Mouse (Mus musculus): ENCODE data around the gene Fgfbp1. TPM values are rescaled to one million over a fixed set of nuclear protein-coding genes. Genes with fewer than 3 reads are reported as not detected.

Gene Fgfbp1
- not detected for polyA plus RNA-seq (2017; shearing (Covaris generic))

GRCm38 (mm10) chr5:43981620-43982019 is at the start of gene Fgfbp1:
TSS of gene Fgfbp1 (minus strand) at chr5:43981779.
- no peak for ATAC-seq

DNA sequence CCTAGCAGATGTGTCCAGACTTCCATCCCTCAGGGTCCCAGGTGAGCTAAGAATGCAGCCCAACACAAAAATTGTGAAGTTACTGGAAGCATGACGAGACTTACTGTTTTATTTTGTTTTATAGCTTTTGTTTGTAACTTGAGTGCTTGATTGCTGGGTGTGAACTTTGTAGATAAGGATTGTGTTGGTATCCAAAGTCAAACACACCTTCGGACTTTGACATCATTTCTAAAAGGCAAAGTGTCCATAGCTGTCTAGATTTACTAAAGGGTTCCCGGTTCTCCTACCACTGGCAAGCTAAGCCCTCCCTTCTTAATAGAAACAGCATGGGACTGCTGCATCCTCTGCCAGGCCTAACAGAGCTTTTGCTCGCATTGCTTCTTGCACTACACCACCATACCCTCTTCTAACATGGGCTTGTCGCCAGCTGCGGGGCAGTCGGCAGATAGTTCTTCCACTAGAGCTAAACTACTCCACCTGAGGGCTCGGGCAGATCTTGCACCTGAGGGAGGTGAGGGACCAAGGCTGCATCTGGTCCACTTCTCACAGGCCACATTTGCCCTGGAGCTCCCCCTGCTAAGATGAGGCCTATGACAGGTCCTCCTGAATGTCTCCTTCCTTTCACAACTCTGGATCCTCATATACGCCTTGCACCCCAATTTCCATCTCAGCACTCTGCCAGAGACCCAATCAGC is 16.9 kb upstream of the Fgfbp1 start:
- no peak for ATAC-seq

DNA sequence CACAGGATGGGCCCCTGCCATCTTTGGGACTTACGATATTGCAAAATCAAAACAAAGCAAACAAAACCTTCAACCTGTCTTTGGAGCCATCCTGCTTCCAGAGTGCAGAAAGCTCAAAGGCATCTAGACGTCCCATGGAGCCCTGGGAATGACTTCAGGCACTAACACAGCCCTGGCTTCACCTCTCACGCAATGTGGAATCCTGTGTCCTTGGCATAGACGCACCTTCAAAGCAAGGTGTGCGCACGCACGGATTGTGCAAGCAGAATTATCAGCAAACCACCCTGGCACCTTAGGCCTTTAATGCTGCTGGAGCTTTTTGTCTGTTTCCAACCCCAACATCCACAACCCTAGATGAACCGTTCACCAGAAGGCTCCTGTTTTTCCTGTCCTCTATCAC is 16.0 kb upstream of the Fgfbp1 start:
- no peak for ATAC-seq

DNA sequence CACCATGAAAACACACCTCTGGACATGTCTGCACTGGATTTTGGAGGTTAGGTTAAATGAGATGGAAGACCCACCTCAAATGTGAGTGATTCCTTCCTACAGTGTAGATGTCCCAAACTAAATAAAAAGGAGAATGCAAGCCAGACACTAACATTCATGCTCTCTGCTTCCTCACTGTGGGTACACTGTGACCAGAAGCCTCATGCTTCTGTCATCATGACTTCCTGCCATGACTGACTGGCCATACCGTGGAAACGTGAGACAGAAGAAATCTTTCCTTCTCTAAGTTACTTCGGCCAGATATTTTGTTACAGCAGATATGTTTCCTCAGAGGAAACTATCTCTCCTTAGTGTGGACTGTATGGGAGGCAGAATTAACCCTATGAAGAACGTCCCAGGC is 14.6 kb upstream of the Fgfbp1 start:
- ATAC-seq, result no peak

DNA sequence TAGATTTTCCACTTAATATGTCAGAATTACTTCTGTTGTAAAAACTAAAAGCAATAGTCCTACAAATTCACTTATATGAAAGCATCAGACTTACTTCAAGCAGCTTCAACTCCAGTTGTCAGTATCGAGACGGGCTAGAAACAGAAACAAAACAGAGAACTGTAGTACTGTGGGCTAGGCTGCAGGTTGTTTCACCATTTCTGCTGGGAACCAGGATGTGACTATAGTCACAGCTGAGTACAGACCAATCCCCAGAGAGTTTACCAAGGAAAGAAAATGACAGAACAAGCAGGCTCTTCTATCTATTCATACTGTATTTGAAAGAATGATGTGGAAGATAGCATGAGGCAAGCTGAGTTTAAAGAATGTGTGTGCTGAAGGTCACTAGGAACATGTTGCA is 13.4 kb upstream of the Fgfbp1 start:
- ATAC-seq, result no peak

GRCm38 (mm10) chr5:43990316-43990715 is 8.7 kb upstream of the Fgfbp1 start:
- ATAC-seq, result peak; percentile 85

GRCm38 (mm10) chr5:43989017-43989416 is 7.4 kb upstream of the Fgfbp1 start:
- no peak for ATAC-seq

GRCm38 (mm10) chr5:43986212-43986611 is 4.6 kb upstream of the Fgfbp1 start:
- no peak for ATAC-seq

- ATAC-seq, result no peak
Observed at GRCm38 (mm10) chr5:43982896-43983295, 1.3 kb upstream of the Fgfbp1 start.

DNA sequence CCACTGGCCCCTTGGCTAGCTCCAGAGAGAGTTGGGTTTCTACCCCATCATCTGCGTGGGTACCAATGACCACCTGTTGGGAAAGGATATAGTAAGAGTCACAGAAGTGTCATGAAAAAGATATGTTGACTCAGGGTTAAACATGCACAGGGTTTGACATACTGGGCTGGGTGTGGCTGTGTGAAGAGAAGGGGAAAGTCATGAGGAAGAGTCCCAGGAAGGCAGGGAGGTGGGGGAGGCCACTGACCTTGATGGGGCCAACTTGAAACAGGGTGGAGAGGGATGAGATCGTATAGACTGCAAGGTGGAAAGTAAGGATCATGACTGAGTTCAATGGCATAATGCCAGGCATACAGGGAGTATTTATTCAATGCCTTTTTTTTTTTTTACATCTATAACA is 1.2 kb downstream of the Fgfbp1 start:
- no peak for ATAC-seq

- ATAC-seq, result no peak
Observed at GRCm38 (mm10) chr5:43976821-43977561, 4.6 kb downstream of the Fgfbp1 start.

GRCm38 (mm10) chr5:43974166-43974565 is 7.4 kb downstream of the Fgfbp1 start:
- no peak for ATAC-seq

GRCm38 (mm10) chr5:43971156-43971555 is 10.4 kb downstream of the Fgfbp1 start:
- no peak for ATAC-seq

GRCm38 (mm10) chr5:43970532-43970931 is 11.0 kb downstream of the Fgfbp1 start:
- ATAC-seq, result no peak

DNA sequence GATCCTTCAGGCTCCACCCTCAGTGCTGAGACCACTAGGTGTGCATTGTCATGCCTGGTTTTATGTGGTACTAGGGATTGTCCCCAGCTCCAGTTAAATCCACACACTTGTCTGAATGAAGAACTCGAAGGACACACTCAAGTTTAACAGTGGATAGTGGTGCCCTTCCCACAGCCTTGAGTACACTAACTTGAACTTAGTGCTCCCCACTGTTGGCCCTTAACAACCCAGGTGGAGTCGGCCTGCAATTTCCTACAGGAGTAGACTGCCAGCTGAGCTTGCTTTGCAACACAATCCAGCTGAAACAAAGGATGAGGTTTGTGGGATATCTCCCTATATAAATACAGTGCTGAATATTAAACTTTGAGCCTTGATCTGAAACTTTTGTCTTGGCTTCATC is 12.9 kb downstream of the Fgfbp1 start:
- no peak for ATAC-seq

DNA sequence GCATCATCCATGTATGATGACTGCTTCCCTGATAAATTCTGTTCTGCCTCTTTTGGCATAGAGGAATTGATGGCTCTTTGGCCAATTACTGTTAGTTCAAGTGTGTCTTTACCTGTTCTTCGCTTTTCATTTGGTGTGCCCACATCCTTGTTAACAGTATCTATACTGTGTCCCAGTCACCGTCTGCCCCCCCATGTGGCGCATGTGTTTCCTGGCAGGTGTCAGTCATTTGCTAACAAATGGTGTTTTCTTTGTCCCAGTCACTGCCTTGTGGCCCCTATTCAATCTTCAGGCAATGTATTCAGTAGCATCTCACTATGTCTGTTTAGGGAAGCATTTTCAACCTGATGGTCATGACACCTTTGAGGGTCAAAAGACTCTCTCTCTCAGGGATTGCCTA is 20.5 kb downstream of the Fgfbp1 start:
- ATAC-seq, result no peak

- ATAC-seq, result no peak
Observed at GRCm38 (mm10) chr5:43959884-43960440, 21.6 kb downstream of the Fgfbp1 start.

DNA sequence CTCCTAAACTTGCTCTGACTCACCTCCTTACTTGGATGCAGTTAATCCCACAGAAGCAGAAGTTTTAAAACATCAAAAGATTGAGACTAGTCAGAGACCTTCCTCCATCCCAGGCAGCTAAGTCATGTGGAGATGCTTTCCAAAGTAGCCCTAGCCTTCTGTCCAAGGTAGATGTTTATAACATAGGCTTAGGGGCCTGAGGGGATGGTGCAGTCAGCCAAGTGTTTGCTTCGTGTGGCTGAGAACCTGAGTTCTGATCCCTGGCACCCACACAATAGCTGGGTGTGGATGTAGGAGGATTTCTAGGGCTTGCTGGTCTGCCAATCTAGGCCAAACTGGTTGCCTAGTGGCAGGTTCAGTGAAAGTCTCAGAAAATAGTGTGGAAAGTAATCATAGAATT is 28.3 kb downstream of the Fgfbp1 start:
- no peak for ATAC-seq

DNA sequence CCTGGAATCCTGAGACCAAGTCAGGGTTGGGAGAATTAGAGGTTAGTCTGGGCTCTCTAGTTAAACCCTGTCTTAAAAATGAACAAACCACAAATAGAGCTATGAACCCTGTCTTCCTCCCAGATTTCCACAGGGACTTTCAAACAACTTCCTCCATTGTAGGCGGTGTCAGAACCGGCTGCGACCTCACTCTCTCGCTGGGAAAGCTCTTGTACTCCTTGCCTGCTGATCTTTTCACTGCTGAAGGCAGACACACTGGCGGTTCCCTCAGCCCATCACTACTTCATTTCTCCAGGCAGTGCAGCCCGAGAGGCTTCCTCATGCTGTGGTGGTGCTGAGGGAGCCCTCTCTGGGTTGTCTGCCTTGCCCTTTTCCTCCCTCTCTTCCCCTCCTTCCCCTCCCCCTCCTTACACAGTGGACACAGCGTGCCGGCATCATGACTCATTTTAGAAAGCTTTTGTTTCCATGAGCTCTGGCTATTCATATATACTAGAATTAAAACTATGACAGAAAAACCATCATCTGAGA is 32.8 kb downstream of the Fgfbp1 start:
- ATAC-seq, result peak; percentile 8

GRCm38 (mm10) chr5:43948111-43948743 is 33.4 kb downstream of the Fgfbp1 start:
- peak; percentile 87 for ATAC-seq

- peak; percentile 6 for ATAC-seq
Observed at GRCm38 (mm10) chr5:43947330-43947977, 34.1 kb downstream of the Fgfbp1 start.

DNA sequence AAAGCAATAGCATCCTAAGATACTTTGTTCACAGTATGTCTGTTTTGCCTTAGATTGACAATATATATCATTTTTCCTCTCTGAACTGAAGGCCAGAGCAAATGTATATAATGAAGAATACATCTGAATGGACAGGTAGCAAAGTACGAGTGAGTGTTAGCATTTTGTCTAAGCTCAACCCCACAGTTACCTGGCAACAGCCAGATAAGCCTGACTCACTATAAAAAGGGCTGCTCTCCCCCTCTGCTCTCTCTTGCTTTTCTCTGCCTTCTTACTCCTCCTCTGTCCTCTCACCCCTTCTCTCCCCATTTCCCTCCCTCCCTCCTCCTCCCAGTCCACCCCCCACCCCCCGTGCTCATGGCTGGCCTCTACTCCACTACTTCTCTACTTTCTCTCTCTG is 48.3 kb downstream of the Fgfbp1 start:
- no peak for ATAC-seq

Data from inflammation-experienced regulatory T-cells, adult 6 months (primary cell).